Mouse (Mus musculus) B cell, adult 2 months (primary cell): ENCODE measurements around the gene Zbtb22.
"Not testable (repeated sequence)": the region's sequence is repeated elsewhere in the genome, so short reads cannot be mapped to it uniquely, and the experiment has no call there.

Experiments used
- DNase-seq, 2 experiments: peaks; one replicate each; pipeline ENCODE4 v3.0.0; 2022

Gene Zbtb22

GRCm38 (mm10) chr17:33948905-33949537 lies 33.3 kb downstream of the Zbtb22 start:
- no peak for DNase-seq

GRCm38 (mm10) chr17:33950131-33950625 lies 34.5 kb downstream of the Zbtb22 start:
- DNase-seq: no peak

- DNase-seq: peak; percentile 72 to 75
Measured at GRCm38 (mm10) chr17:33951021-33951946, 35.6 kb downstream of the Zbtb22 start, which contains the start of gene B3galt4. B3galt4 (minus strand) TSS chr17:33951488.

- not testable (repeated sequence) for DNase-seq
Measured at GRCm38 (mm10) chr17:33952015-33952414, 36.3 kb downstream of the Zbtb22 start.

GRCm38 (mm10) chr17:33952879-33953278 lies 37.2 kb downstream of the Zbtb22 start:
- no peak for DNase-seq

- no peak for DNase-seq
Measured at GRCm38 (mm10) chr17:33953310-33953709, 37.6 kb downstream of the Zbtb22 start.

- DNase-seq: no peak
Measured at GRCm38 (mm10) chr17:33953961-33954565, 38.4 kb downstream of the Zbtb22 start.

- no peak for DNase-seq
Measured at GRCm38 (mm10) chr17:33954646-33955554, 39.2 kb downstream of the Zbtb22 start.

GRCm38 (mm10) chr17:33955555-33956214 lies 40.0 kb downstream of the Zbtb22 start, which contains the start of the genes Vps52 and Rps18:
Vps52 (plus strand) TSS chr17:33955812.
Rps18 (minus strand) TSS chr17:33956001.
- peak; percentile 98 for DNase-seq

GRCm38 (mm10) chr17:33956336-33956735 lies 40.6 kb downstream of the Zbtb22 start:
- DNase-seq: no peak

GRCm38 (mm10) chr17:33957493-33957892 lies 41.8 kb downstream of the Zbtb22 start:
- DNase-seq: no peak

GRCm38 (mm10) chr17:33958451-33958850 lies 42.7 kb downstream of the Zbtb22 start:
- no peak for DNase-seq

- no peak for DNase-seq
Measured at GRCm38 (mm10) chr17:33959135-33959534, 43.4 kb downstream of the Zbtb22 start.

- DNase-seq: no peak
Measured at GRCm38 (mm10) chr17:33959948-33960347, 44.2 kb downstream of the Zbtb22 start.

- no peak for DNase-seq
Measured at GRCm38 (mm10) chr17:33962876-33963275, 47.2 kb downstream of the Zbtb22 start.

GRCm38 (mm10) chr17:33965082-33965845 lies 49.6 kb downstream of the Zbtb22 start:
- no peak for DNase-seq

- no peak for DNase-seq
Measured at GRCm38 (mm10) chr17:33965846-33966550, 50.3 kb downstream of the Zbtb22 start.

- DNase-seq: peak; percentile 85 to 87
Measured at GRCm38 (mm10) chr17:33968489-33968888, 52.8 kb downstream of the Zbtb22 start.
